Mouse (Mus musculus): ENCODE measurements around the gene Snx29. TPM values are rescaled to one million over a fixed set of nuclear protein-coding genes. Genes with fewer than 3 reads are reported as not detected.
"Not testable (repeated sequence)": the region's sequence is repeated elsewhere in the genome, so short reads cannot be mapped to it uniquely, and the experiment has no call there.

Snx29 gene
- polyA plus RNA-seq, 1 experiment: 9.1 TPM

DNA sequence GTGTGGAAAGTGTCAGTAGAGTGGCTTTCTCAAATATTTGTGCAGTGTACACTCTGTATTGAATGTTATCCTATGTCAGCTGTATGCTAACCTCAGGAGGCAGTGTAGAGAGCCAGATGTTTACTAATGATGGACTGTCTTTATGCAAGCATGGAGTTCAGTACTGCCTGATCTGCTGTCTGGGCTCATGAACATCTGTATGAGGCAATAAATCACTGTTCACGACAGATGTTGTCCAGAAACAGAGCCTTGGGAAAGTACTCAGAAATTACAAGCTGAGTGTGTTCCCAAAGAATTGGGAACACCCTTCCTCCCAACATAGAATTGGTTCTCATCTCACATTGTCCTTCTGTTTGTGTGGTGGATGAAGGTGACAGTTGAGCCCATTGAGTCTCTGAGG is 121.9 kb downstream of the Snx29 start:
- DNase-seq (ENCODE audit: extremely low spot score in 1 of 2, low spot score in 1 of 2): no peak

DNA sequence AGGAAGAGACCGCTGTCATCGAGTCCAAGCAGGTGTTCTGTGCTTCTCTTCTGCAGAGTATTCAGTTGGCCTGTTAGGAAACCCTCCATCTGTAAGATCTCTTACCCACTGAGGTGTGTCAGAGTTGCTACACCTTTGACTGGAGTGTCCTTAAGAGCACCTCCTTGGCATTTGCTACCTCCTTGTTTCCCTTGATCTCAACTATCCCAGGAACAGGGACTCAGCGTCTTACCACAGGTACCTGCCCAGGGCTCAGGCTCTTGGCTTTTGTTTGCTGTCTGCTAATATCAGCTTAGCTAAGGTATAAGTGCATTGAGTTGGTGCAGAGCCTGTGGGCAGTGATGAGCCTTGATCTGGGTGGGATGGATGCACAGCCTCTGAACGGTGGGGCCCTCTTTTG is 124.3 kb downstream of the Snx29 start:
- no peak for DNase-seq (ENCODE audit: extremely low spot score in 1 of 2, low spot score in 1 of 2)

DNA sequence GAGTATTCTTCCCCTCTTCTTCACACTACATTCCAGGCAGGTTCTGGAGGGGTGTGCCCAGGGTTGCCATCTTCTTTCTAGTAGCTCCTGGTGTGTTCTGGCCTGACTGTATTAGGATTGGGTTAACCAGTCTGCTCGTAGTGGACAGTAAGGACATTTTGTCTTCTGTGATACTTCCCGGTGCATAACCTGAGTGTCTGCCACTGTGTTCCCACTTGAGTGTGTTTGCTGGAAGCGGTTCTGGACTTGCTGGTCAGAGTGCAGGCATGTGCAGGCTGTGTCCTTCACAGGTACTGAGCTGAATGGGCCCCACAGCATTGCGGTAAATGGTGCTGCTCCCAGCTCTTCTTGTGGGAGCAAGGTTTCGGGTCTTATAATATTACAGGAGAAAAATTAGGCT is 125.2 kb downstream of the Snx29 start:
- no peak for DNase-seq (ENCODE audit: extremely low spot score in 1 of 2, low spot score in 1 of 2)

DNA sequence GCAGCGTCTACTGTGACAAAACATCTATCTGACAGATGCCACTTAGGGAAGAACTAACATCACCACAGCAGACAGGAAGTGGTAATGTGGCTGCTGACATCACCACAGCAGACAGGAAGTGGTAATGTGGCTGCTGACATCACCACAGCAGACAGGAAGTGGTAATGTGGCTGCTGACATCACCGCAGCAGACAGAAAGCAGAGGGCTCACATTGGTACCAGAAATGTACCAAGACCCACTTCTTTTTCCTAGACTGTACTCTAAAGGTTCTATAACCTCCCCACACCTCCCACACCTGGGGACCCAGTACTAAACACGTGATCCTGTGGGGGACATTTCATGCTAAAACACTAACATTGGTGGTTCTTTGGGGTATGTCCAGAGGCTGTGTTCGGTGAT is 126.0 kb downstream of the Snx29 start:
- DNase-seq (ENCODE audit: extremely low spot score in 1 of 2, low spot score in 1 of 2): not testable (repeated sequence)

DNA sequence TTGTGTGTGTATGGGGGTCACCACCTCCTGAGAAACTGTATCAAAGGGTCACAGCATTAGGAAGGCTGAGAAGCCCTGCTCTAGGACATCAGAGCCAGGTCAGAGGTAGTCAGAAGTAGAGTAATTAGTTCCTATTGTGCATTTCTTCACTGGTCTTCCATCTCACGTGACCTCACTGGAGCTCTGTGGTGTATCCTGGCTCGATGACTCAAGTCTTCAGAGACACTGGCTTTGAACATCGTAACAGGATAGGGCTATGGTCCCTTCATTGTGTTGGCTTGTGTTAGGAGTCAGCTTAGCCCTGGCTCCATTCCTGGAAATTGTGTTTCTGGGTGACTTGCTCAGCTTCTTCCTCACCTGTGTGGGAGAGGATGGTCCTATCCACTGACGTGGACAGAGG is 126.6 kb downstream of the Snx29 start:
- DNase-seq (ENCODE audit: extremely low spot score in 1 of 2, low spot score in 1 of 2): no peak

DNA sequence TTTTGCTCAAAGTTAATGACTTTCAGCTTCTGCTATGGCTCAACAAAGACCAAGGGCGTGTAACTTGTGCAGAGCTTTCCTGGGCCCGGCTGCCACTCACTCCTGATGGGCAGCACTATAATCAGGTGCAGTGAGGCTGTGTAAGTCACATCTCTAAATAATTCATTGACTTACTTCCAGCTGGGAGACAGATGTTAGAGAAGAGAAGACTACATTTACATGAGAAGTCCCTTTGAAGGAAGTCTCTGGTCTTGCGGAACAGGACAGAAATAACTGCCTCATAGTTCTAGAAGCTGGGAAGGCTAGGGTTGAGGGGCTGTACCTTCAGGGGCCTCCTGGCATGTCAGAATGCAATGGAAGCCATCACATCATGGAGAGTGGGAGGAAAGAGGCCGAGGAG is 127.9 kb downstream of the Snx29 start:
- no peak for DNase-seq (ENCODE audit: extremely low spot score in 1 of 2, low spot score in 1 of 2)

DNA sequence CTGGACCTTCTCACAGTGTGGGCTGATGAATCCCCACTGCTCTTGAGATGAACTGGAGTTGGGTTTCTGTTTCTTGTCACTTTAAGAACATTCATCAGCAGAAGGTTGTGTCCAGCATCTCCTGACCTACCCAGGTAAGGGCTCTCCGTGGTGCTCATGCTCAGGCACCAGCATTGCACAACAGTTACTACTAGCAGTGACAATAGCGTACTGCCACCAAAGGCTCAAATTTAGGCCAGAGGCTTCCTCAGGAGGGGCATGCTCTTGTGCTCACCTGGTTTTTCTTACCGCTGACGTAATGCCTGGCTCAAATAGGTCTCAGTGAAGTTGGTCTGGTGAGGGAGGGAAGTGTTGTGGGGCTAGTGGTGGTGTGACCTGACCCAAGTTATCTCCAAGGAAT is 132.2 kb downstream of the Snx29 start:
- no peak for DNase-seq (ENCODE audit: extremely low spot score in 1 of 2, low spot score in 1 of 2)

DNA sequence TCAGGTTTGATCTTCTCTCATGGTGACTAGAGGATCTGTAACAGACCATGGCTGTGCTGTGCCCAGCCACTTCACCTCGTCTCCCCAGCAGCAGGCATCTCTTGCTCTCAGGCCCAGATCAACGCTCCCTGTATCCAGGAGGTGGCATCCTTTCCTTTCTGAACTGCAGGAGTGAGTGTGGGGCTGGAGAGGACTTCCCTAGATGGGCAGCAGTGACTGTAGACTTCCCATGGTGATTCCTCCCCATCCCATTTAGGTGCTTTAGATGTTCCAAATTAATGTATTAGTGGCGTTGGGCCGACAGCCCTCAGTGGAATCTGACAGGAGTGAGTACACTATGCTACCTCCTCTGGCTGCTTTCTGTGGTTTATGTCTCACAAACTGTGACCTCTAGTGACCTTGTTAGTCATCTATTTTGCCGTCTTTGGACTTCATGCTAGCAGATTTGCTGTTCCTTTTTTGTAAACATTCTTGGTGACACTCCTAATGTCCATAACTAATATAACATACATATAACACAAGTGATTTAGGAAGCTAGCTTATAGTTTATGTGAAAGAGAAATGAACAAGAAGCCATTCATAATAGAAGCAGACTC is 132.9 kb downstream of the Snx29 start:
- peak in 1 of 2 experiments; percentile 61 for DNase-seq (ENCODE audit: extremely low spot score in 1 of 2, low spot score in 1 of 2)

DNA sequence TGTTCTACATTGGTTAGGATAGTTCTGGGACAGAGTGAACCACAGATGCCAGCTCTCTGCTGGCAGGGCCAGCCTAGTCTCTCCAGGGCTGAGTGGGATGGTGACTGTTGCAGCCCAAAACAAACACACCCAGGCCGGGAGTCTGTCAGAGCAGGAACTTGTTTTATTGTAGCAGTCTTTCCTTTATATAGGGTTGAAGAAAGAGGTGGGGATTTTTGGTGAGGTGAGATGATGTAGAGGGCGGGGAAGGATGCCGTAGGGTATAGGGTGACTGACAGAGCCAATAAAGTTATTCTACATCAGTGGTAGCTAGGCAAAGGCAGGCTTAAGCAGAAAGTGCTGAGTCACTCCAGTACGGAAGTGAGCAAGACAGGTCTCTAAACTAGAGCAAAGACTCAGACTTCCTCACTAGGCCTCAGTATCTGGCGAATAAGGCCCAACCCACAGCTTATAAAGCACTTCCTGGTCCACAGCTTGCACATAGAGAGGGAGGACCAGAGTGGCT is 133.5 kb downstream of the Snx29 start:
- peak in 1 of 2 experiments; percentile 48 for DNase-seq (ENCODE audit: extremely low spot score in 1 of 2, low spot score in 1 of 2)

DNA sequence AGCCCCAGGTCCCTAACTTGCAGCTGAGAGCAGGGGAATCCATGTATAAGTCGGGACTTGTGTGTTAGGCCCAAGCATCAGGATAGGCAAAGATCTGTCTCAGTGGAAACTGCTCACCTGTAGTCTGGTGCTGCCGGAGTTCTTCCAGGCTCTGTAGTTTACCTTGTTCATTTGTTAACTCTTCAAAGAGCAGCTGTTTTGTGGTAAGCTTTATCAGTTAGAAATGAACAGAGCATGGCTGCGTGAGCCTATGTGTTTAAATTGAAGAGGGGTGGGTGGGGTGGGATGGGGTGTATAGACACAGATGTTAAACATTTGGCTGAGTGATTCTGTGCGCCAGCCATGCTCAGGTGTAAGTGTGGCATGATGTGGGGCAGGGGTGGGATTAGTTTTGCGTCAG is 134.4 kb downstream of the Snx29 start:
- no peak for DNase-seq (ENCODE audit: extremely low spot score in 1 of 2, low spot score in 1 of 2)

DNA sequence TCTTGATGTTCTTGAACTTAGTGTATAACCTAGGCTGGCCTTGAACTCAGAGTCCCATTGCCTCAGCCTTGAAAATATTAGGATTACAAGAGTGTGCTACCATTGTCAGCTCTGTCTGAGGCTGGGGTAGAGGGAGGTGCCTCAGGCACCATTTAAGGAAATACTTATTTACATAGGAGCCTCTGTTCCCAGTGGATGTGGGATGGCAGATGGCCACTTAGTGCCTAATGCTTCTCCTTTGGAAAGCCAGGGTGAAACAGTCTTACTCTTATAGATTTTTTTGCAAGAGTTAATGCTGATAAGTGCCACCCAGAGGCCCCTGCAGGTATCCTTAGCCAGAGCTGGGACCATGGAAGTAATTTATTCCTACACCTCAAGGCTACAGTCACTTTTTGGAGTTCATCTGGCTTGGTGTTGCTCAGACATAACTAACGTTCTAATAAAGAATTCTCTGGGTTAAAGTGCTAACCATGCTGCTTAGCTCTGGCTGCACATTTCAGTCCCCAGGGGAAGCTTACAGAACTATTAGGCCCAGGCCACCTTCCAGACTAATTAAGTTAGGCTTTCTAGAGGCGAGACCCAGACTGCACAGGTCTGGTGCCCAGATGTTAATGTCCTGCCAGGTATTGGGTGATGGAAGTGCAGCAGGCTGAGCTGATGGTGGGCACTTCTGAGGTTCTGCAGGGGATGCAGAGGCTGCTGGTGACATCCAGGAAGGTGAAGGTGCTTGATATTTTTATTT is 135.1 kb downstream of the Snx29 start:
- DNase-seq (ENCODE audit: extremely low spot score in 1 of 2, low spot score in 1 of 2): no peak

DNA sequence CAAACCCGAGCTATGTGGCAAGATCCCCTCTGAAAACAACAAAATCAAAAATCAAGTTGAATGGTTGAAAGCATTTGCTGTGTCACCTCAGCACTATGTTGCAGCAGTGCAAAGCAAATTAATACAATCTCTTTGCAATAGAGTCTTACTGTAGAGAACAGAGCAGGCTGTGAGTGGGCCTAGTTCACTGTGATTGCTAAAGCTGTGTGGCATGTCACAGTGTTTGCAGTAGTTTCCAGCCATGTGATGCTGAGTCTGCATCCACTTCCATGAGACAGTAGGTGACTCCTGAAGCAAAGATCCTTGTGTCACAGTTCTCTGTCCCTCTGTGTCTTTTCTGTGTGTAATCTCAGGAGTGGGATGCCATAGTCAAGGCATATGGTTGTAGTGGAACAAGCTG is 137.5 kb downstream of the Snx29 start:
- peak in 1 of 2 experiments; percentile 38 for DNase-seq (ENCODE audit: extremely low spot score in 1 of 2, low spot score in 1 of 2)

DNA sequence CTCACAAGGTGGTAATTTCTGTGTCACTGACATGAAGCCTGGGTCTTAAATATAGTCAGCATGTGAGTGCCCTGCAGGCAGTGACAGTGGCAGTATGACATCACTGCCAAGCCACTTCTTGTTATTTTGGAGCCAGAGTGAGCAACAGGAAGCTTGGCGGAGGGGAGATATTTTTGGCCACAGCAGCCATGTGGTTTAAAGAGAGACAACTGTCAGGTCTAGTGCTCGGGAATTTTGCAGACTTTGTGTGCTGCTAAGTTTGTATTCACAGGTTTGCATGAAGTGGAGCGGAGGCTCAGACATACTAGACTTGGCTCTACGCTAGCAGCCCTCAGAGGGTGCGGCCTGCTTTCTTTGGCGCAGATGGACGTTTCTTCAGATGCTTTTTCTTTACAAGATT is 138.9 kb downstream of the Snx29 start:
- DNase-seq (ENCODE audit: extremely low spot score in 1 of 2, low spot score in 1 of 2): peak; percentile 81 to 82

DNA sequence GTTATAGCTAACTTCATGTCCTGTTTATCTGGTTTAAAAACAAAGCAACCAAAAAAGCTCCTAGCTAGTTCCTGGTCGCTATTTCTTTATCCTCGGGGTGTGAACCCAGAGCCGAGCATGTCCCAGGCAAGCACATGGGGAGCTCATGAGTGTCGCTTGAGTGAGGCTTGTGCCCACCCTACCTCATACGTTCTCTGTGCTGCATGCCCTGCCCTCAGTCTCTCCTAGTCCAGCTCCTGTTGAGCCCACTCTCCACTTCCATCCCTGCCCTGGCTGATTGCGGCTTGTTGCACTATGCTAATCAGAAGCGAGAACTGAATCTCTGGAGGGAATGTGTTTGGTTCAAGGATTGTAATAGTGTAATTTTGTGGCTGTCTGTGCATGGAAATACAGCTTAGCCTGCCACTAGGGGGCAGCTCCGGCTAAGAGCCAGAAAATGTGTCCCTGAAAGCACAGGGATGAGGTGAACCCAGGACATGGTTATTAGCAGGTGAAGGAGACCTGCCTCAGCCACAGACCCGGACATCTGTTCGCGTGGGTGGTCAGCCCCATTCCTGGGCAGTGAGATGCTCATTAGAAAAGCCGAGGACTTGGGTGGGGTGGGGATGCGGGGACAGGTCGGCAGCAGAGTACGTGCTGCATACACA is 145.9 kb downstream of the Snx29 start:
- peak; percentile 60 to 89 for DNase-seq (ENCODE audit: extremely low spot score in 1 of 2, low spot score in 1 of 2)

DNA sequence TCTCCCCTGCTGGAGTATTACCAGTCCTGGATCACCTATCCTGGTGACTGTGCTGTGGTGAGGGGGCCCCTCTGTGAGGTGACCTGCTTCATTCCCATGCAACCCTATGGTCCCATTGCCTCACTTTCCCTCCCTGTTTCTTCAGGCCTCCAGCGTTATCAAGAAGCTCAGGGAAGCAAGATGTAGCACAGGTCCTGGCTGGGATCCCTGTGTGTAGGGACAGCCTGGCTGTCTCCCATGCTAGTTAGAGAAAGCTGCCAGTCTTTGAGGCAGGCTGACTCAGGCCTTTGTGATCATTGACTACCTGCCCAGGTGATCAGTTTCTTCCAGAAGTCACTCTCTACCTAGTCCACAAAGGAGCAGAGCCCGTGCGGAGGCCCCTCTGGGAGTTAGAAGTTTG is 146.8 kb downstream of the Snx29 start:
- DNase-seq (ENCODE audit: extremely low spot score in 1 of 2, low spot score in 1 of 2): no peak

DNA sequence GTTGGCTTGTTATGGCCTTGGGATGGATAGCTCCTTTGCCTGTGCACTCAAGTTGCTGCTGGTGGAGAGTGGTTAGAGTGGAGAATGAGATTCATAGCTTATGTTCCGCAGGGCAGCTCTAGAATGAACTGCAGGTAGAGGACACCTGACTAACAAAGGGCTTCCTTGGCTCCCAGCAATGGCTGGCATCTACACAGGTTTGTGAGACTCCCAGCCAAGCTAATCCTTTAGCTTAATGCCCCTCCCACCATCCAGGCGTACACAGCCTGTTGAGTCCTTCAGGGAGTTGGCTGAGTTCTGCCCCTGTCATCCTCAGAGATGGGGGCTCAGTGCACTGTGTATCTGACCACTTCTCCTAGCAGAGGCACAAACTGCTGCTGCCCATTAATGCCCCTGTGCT is 148.5 kb downstream of the Snx29 start:
- DNase-seq (ENCODE audit: extremely low spot score in 1 of 2, low spot score in 1 of 2): no peak

DNA sequence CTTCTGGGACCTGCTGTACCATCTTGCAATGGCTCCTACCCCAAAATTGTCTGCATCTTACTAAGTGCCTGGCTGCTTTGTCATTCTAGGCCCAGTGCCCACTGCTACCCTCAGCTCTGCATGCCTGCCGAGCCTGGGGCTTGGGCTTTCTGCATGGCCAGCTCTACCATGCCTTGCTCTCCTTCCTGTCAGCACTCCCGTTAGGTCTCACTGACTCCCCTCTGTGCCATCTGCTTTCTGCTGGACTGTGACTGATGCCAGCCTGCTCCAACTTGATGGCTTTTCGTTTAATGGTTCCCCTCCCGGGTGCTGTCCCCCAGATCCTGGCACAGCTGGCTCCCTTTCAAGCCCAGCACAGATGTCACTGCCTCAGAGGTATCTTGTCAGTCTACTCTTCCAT is 150.1 kb downstream of the Snx29 start:
- DNase-seq (ENCODE audit: extremely low spot score in 1 of 2, low spot score in 1 of 2): no peak

DNA sequence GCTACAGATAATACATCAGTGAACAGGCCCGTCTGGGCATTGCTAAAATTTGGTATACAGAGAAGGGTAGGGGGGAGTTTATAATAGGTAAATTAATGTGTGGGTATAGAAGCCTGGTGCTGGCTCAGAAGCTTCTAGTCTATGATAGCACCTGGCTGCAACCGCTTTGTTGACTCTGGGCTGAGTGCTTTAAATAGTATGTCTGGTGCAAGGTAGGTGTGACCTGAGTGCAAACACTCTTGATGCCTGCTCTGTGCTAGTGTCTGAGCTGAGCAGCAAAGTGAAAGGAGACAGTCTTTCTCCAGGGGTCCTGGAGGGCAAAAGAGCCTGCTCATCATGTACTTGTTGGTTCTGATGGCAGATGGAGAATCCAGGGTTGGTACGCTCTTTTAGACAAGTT is 150.8 kb downstream of the Snx29 start:
- DNase-seq (ENCODE audit: extremely low spot score in 1 of 2, low spot score in 1 of 2): no peak

DNA sequence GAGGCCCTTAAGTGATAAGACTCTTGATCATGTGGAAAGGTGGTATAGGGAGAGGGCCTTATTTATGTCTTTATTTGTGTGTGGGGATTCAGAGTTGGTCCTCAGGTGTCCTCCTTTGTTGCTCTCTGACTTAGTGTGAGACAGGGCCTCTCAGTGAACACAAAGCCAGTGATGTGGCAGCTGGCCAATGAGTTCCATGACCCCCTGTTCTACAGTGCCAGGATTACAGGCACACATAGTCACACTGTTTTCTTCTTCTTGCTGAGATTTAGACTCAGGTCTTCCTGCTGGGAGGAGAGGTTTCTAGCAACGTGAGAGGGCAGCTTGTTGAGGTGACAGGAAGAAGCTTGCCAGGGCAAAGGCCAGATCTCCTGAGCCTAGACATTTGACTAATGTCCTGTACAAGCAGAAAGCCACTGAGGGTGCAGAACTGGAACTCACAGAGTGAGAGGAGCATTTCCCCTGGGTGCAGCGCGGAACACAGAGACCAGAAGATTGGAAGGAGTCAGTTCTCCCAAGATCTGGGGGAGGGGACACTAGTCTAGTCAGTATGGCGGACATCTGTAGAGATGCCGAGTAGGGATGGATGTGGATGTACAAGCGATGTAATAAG is 151.3 kb downstream of the Snx29 start:
- DNase-seq (ENCODE audit: extremely low spot score in 1 of 2, low spot score in 1 of 2): no peak

DNA sequence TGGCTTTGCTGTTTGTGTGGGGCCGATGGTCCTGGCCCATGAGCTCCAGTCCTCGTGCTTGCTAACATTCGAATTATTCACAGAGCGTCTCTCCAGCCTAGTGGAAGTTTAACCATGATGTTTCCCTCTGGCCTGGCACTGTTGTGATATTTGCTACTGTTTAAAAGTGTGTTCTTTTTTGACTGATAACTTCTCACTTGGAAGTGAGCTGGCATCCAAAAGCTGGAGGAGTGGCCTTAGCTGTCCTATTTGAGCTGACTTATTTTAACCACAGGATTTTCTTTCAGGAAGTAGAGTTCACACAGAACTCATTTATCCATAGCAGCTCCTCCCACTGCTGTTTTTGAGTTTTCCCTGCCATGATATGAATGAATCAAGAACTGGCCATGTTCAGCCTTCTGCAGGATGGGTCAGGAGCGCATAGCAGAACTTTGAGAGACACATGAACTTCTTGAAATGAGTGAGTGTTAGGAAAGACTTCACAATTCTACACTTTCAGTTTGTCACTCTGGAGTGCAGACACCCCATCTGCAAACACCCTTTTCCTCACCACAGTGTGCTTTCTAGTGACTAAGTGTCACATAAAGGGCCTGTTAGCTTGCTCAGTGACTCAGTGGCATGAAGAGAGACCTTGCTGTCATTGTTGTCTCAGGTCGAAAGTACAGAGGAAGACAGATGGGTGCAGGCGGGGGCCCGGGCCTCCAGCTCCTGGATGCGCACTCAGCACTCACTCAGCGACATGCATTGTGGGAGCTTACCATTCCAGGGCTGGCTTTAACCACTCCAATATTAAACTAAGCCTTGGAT is 152.6 kb downstream of the Snx29 start:
- peak in 1 of 2 experiments; percentile 25 for DNase-seq (ENCODE audit: extremely low spot score in 1 of 2, low spot score in 1 of 2)

DNA sequence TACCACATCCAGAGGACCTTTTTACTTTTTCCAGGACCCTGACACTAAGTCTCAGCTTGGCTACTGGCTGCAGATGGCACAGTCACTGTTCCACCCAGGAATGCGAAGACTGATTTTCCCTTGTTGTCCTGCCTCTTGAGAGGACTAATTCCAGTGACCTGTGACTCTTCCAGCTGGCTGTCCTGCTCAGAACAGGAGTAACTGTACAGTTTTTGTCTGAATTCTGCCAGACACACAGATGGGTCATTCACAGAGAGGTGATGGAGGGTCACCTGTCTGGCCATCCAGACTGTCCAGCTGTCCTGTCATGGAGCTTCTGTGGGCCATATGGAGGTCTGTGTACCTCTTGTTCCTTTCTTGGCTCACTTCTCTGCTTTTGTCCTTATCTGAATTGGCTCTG is 153.6 kb downstream of the Snx29 start:
- no peak for DNase-seq (ENCODE audit: extremely low spot score in 1 of 2, low spot score in 1 of 2)

Data from frontal cortex, adult 2 months (tissue).